Mouse (Mus musculus) lung, embryonic 14.5 days (tissue): ENCODE measurements around the gene Sv2b. TPM values are rescaled to one million over a fixed set of nuclear protein-coding genes. Genes with fewer than 3 reads are reported as not detected.
A peak's percentile ranks its signal among the peaks of the same experiment; 100 is the strongest.
"Not testable (repeated sequence)": the region's sequence is repeated elsewhere in the genome, so short reads cannot be mapped to it uniquely, and the experiment has no call there.

Experiments used
- ATAC-seq: fragments of 200-750 bp; cut with Nextera tagmentation; 2 replicates; pipeline ENCODE4 v1.8.0; 2017; ENCODE audit warnings: mild to moderate bottlenecking, moderate TSS enrichment, moderate library complexity; ENCODE audit not compliant: insufficient read depth
- DNase-seq: peaks from one replicate; pipeline ENCODE4 v3.0.0-alpha.2; 2015
- H3K27ac ChIP-seq: fragments of 300-500 bp; sonication (generic); 2 replicates; pipeline ENCODE4 v1.5.1; 2014; ENCODE audit warnings: low read depth, mild to moderate bottlenecking, moderate library complexity
- H3K27me3 ChIP-seq: fragments of 300-500 bp; sonication (generic); 2 replicates; pipeline ENCODE4 v1.6.1; 2014; ENCODE audit warnings: low read length, control low read depth; ENCODE audit not compliant: insufficient read depth
- H3K36me3 ChIP-seq: fragments of 300-500 bp; sonication (generic); 2 replicates; pipeline ENCODE4 v1.6.1; 2014; ENCODE audit warnings: control low read depth; ENCODE audit not compliant: insufficient read depth
- H3K4me1 ChIP-seq: fragments of 300-500 bp; sonication (generic); 2 replicates; pipeline ENCODE4 v1.6.1; 2014; ENCODE audit warnings: antibody characterized with exemption, control low read depth; ENCODE audit not compliant: insufficient read depth
- H3K4me2 ChIP-seq: fragments of 300-500 bp; sonication (generic); 2 replicates; pipeline ENCODE4 v1.6.1; 2014; ENCODE audit warnings: mild to moderate bottlenecking
- H3K4me3 ChIP-seq: fragments of 300-500 bp; sonication (generic); 2 replicates; pipeline ENCODE4 v1.5.1; 2014; ENCODE audit warnings: low read depth, low read length
- H3K9ac ChIP-seq: fragments of 300-500 bp; sonication (generic); 2 replicates; pipeline ENCODE4 v1.6.1; 2014
- H3K9me3 ChIP-seq: fragments of 300-500 bp; sonication (generic); 2 replicates; pipeline ENCODE4 v1.6.1; 2016; ENCODE audit warnings: low read depth, low read length, control low read depth
- CTCF ChIP-seq: IDR thresholded peaks from 2 replicates; pipeline ENCODE4 v1.5.1; 2016; ENCODE audit warnings: antibody characterized with exemption, low read depth
- WGBS: fragments of 180-500 bp; shearing (Covaris S2); extraction: QIAGEN DNeasy Blood & Tissue Kit; methylation state at CpG from one replicate; pipeline ENCODE4 v1.1.7; 2014; 5-methylcytosine and 5-hydroxymethylcytosine counted together
- polyA plus RNA-seq: library from polyadenylated mRNA; unstranded; fragments of >200 nt; fragmentation: Nextera tagmentation; extraction: Ambion mirVana; gene quantifications from 2 replicates; pipeline ENCODE4 v1.2.1, GENCODE M21; 2014

Sv2b gene
- polyA plus RNA-seq, 1 experiment from 2014 or later, result 0.95 TPM

GRCm38 (mm10) chr7:75328721-75329362, 19.8 kb upstream of the Sv2b start:
- Histone ChIP-seq H3K4me2 (no peak overlapping the region), H3K27me3 (no peaks in the 10 kb centered on the region), H3K36me3 (no peaks in the 10 kb centered on the region), H3K4me1 (no peaks in the 10 kb centered on the region), H3K9ac (no peak overlapping the region), H3K27ac (no peak overlapping the region), H3K9me3 (no peaks in the 10 kb centered on the region), H3K4me3 (no peak overlapping the region)
- no peak for DNase-seq
- ATAC-seq, result no peak
- WGBS, result 59% methylated on average over 3 of the region's 3 CpGs
- no peak for TF ChIP-seq CTCF

- Histone ChIP-seq H3K4me2 (no peak overlapping the region), H3K36me3 (no peaks in the 10 kb centered on the region), H3K9ac (no peak overlapping the region), H3K9me3 (no peaks in the 10 kb centered on the region), H3K4me3 (no peak overlapping the region), H3K27ac (no peak overlapping the region), H3K4me1 (no peaks in the 10 kb centered on the region), H3K27me3 (no peaks in the 10 kb centered on the region)
- ATAC-seq (no peak), DNase-seq (no peak)
- TF ChIP-seq CTCF, result no peak
- WGBS, result 71% methylated on average over 1 of the region's 1 CpGs
Measured at GRCm38 (mm10) chr7:75325273-75325672, 16.2 kb upstream of the Sv2b start.

- H3K4me2 ChIP-seq, DNase-seq, H3K27ac ChIP-seq, H3K4me1 ChIP-seq, H3K9ac ChIP-seq, ATAC-seq, H3K4me3 ChIP-seq, H3K27me3 ChIP-seq, H3K36me3 ChIP-seq, H3K9me3 ChIP-seq: not testable (repeated sequence)
- WGBS, result 88% methylated on average over 3 of the region's 3 CpGs
Measured at GRCm38 (mm10) chr7:75322742-75323141, 13.7 kb upstream of the Sv2b start.

GRCm38 (mm10) chr7:75320009-75320408, 10.9 kb upstream of the Sv2b start:
- H3K27me3 ChIP-seq, result no peaks in the 10 kb centered on the region
- ATAC-seq (no peak), DNase-seq (no peak)
- TF ChIP-seq CTCF, result no peak
- no peaks in the 10 kb centered on the region for H3K4me1 ChIP-seq
- H3K4me2 ChIP-seq, result no peak overlapping the region
- H3K9me3 ChIP-seq, result no peaks in the 10 kb centered on the region
- H3K36me3 ChIP-seq, result no peaks in the 10 kb centered on the region
- no peak overlapping the region for H3K27ac ChIP-seq
- no peak overlapping the region for H3K9ac ChIP-seq
- H3K4me3 ChIP-seq, result no peak overlapping the region

GRCm38 (mm10) chr7:75318320-75318719, 9.3 kb upstream of the Sv2b start:
- ATAC-seq (no peak), DNase-seq (no peak)
- no peak overlapping the region for H3K27ac ChIP-seq
- H3K4me2 ChIP-seq, result no peak overlapping the region
- H3K27me3 ChIP-seq, result no peaks in the 10 kb centered on the region
- H3K9me3 ChIP-seq, result no peaks in the 10 kb centered on the region
- H3K4me1 ChIP-seq, result no peaks in the 10 kb centered on the region
- no peak for TF ChIP-seq CTCF
- no peak overlapping the region for H3K9ac ChIP-seq
- no peaks in the 10 kb centered on the region for H3K36me3 ChIP-seq
- H3K4me3 ChIP-seq, result no peak overlapping the region
- WGBS, result 89% methylated on average over 1 of the region's 1 CpGs

GRCm38 (mm10) chr7:75314873-75315272, 5.8 kb upstream of the Sv2b start:
- no peak for TF ChIP-seq CTCF
- H3K27ac ChIP-seq, result no peak overlapping the region
- no peak for DNase-seq
- H3K4me3 ChIP-seq, result no peak overlapping the region
- H3K36me3 ChIP-seq, result no peaks in the 10 kb centered on the region
- peaks cover under 1% of the 10 kb centered on the region; the same call in 1 of the 2 replicates for H3K27me3 ChIP-seq
- no peak for ATAC-seq
- 51% methylated on average over 5 of the region's 5 CpGs for WGBS
- H3K4me1 ChIP-seq, result no peaks in the 10 kb centered on the region
- H3K9me3 ChIP-seq, result no peaks in the 10 kb centered on the region
- H3K4me2 ChIP-seq, result no peak overlapping the region
- H3K9ac ChIP-seq, result no peak overlapping the region

GRCm38 (mm10) chr7:75309570-75309969, 508 bp upstream of the Sv2b start:
- WGBS, result 78% methylated on average over 8 of the region's 8 CpGs
- no peak overlapping the region for H3K4me2 ChIP-seq

GRCm38 (mm10) chr7:75308140-75308456, 964 bp downstream of the Sv2b start:
- Histone ChIP-seq H3K36me3 (no peaks in the 10 kb centered on the region), H3K4me1 (no peaks in the 10 kb centered on the region), H3K4me3 (peak overlapping the region; percentile 39), H3K27ac (no peak overlapping the region), H3K27me3 (peaks cover 27% of the 10 kb centered on the region), H3K4me2 (peak overlapping the region; percentile 85), H3K9me3 (no peaks in the 10 kb centered on the region), H3K9ac (no peak overlapping the region)
- no peak for ATAC-seq
- 5% methylated on average over 8 of the region's 8 CpGs for WGBS
- no peak for TF ChIP-seq CTCF
- DNase-seq, result no peak

More at GRCm38 (mm10) chr7:75309570-75309969, 508 bp upstream of the Sv2b start:
- no peak overlapping the region for H3K9ac ChIP-seq
- DNase-seq (no peak), ATAC-seq (no peak)
- no peaks in the 10 kb centered on the region for H3K36me3 ChIP-seq
- H3K4me1 ChIP-seq, result no peaks in the 10 kb centered on the region
- H3K27ac ChIP-seq, result no peak overlapping the region
- TF ChIP-seq CTCF, result no peak
- H3K4me3 ChIP-seq, result no peak overlapping the region
- H3K9me3 ChIP-seq, result no peaks in the 10 kb centered on the region
- H3K27me3 ChIP-seq, result peaks cover 27% of the 10 kb centered on the region
